Mouse (Mus musculus) E14TG2a.4 (cell line): Measurements from ENCODE around the gene Bcl2.

Experiments used
- CTCF ChIP-seq: conservative IDR thresholded peaks from 2 replicates; pipeline ENCODE4 v1.5.1; 2014; ENCODE audit warnings: low read length
- POU5F1 ChIP-seq: IDR thresholded peaks from 2 replicates; pipeline ENCODE4 v1.6.1; 2014; ENCODE audit warnings: low read length, borderline replicate concordance

GRCm38 (mm10) chr1:106650427-106650826 is 63.6 kb downstream of the Bcl2 start:
- TF ChIP-seq CTCF = no peak
- TF ChIP-seq POU5F1 = no peak
